Mouse (Mus musculus) cerebral cortex, adult 2 months (tissue): Measurements from ENCODE around the gene Gna15.

ENCODE experiments used
- WGBS: fragments of 180-500 bp; shearing (Covaris S2); methylation state at CpG from one replicate; pipeline ENCODE4 v1.1.7; 2018; 5-methylcytosine and 5-hydroxymethylcytosine counted together

Gene Gna15

DNA sequence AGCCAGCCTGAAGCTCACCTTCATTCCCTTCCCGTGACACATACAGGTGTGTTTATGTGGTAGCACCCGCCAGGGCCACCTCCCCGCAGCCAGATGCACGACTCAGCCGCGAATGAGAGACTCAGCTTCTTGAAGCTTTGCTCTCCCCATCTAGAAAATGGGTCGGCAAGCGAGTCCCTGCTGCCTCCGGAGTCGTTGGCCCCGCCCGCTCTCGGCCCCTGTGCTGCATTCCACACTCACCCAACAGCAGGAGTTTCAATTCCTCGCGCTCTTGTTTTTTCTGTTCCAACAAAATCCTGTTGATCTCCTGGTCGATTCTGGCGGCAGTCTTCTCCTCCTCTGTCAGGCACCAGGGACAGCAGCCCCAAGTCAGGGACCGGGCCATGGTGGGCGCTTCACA, 455 bp downstream of the Gna15 start:
- 47% methylated on average over 19 of the region's 19 CpGs for WGBS

DNA sequence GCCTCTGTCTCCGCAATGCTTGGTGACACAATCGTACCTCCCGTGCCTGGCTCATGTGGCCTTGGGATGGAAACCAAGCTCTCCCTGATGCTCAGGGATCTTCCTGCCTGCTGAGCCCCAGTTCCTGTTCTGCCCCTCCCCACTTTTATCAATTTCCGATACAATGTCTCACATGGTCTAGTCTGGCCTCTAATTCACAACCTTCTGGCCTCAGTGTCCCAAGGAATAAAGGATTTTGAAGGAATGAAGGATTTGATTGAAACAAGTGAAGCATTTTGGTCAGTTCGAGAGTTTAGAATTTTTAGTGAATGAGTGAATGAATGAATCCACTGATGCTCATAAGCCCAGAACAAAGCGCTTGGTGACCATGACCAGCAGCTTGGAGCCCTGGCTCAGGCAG, 883 bp downstream of the Gna15 start:
- WGBS = 76% methylated on average over 6 of the region's 6 CpGs

DNA sequence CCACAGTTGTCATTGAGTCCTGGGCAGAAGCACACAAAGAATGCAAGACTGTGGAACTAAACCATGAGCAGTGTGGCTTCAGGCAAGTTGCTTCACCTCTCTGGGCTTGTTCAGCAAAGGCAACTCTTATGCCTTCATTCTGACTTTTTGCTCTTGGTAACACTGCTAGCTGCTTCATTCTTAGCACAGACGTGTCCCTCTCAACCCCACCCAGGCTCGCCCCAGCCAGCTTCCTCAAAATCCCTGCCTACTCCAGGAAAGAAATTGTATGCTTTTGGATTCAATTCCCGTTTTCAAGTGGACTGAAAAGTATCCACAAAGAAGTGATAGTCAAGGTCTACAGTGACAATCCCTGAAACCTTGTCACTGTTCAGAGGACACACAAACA, 4.1 kb downstream of the Gna15 start:
- WGBS = 61% methylated on average over 3 of the region's 3 CpGs

DNA sequence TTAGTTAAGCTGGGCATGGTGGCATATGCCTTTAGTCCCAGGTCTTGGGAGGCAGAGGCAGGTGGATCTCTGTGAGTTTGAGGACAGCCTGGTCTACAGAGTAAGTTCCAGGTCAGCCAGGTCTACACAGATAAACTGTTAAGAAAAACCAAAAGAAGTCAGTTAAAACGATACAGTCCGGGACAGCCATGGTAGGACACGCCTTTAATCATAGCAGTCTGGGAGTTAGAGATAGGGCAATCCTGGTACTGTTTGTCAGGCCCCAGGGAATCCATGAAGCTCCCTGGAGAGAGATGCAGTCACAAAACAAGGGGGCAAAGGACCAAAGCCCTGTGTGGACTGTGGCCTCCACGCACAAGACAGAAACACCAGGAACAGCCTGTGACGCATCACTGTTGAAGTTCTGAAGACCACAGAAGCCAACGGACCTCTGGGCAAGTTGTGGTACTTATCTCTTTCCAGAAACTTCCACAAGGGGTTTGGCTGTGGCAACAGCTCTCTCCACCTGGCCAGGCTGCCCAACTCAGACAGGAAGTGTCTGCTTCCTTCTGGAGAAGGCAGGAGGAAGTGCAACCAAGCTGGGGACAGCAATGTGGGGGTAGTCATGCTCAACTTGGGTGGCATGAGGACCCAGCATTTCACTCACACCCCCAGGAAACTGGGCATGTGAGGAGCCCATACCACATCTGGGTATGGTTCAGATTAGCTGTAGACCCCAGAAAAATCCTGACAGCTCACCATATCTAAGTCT, 4.6 kb downstream of the Gna15 start:
- WGBS = 78% methylated on average over 6 of the region's 6 CpGs

DNA sequence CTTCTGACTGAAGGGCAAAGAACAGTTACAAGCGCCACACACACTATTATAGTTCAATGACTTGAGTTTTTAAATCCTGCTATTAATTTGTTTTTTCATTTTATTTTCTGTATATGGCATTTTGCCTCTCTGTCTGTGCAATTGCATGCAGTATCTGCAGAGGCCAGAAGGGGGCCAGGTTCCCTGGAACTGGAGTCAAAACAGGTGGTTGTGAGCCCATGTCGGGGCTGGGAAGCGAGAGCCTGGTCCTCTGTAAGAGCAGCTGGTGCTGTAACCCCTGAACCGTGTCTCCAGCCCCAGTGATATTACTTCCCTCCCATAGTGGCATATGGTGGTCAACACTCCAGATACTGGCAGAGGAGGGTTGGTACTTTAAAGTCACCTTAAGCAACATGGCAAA, 5.5 kb downstream of the Gna15 start:
- WGBS = 20% methylated on average over 4 of the region's 4 CpGs

DNA sequence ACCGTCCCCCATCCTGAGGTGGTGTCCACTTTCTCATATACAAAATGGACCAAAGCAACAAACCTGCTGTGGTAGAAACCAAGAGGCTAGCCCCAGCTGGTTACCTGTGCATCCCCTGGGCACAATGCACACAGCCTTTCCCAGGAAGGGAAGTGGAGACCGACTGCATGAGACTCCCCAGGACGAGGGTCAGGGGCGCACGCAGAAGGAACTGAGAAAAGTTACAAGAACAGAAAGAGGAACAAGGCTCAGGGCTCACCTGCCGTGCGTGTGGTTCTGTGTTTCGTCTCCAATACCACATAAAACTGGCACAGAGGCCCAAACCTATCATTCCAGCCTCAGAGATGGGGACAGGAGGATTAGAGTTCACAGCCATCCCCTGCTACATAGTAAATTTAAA, 6.8 kb downstream of the Gna15 start:
- WGBS = 87% methylated on average over 8 of the region's 8 CpGs

DNA sequence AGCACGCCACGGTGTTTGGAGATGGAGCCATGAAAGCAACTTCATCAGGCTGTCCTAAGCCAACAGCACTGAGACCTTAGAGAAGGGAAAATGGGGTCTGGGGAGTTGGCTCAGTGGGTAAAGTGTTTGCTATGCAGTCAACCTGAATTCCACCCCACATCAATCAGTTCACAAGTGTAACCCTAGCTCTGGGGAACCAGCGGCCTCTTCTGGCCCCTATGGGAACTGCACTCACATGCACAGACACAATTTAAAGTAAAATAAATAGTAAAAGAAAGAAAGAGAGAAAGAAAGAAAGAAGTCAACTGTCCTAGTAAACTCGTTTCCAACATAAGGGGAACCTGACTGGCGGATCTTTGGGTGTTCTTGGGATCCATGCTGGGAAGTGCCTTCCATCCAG, 10.2 kb downstream of the Gna15 start:
- WGBS = 88% methylated on average over 5 of the region's 5 CpGs

DNA sequence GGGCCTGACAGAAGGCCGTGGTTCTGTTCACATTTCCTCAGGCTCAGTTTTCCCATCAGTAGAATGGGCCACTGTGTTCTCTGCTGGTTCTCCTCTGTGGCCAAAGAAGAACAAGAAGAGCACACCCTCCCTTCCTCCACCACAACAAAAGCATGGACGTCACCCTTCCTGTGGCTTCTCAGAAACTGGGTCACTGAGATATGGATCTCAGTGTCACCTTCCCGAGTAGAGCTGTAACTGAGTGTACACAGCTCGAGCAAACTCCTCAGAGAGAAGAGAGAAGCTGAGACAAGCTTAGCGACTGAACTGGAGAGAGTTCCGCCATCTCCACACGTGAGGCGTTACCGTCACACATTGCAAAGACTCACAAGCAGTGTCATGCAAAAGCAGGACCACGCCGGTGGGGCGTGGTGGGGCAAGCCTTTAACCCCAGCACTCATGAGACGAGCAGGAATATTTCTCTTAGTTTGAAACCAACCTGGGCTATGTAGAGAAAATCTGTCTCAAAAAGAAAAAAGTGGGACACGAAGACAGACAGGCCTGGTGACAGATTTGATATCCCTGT, 13.7 kb downstream of the Gna15 start:
- 79% methylated on average over 14 of the region's 14 CpGs for WGBS

DNA sequence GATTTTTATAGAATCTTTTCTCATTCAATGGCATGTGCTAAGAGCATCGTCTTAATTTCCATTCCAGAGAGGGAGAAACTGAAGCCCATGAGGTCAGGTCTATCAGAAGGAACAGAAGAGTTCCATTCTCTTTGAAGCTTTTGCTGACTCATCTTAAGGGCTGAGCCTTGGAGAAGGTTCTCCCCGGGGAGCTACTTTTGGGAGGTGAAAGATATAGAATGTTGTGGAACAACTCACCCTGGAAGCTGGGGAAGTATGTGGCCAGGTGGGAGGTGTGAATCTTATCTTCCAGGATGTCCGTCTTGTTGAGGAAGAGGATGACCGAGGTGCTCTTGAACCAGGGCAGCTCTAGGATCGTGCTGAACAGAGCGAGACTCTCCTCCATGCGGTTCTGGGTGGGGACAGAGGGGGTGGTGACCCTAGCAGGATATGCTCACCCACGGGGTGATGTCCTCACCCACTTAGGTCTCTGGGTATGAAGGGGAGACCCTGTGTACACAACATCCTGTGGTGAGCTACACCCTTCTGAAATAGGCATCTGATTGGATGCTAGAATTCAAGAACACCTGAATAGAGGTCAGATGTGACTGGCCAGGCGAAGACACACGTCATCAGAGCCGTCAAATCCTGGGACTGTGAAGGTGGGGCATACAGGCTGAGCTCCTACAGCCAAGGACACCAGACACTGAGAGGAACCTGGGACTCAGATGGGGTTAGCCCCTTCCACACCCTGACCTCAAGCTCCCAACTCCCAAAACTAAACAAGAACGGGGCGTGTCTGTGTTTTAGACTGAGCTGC, 16.1 kb downstream of the Gna15 start:
- WGBS = 68% methylated on average over 13 of the region's 13 CpGs

DNA sequence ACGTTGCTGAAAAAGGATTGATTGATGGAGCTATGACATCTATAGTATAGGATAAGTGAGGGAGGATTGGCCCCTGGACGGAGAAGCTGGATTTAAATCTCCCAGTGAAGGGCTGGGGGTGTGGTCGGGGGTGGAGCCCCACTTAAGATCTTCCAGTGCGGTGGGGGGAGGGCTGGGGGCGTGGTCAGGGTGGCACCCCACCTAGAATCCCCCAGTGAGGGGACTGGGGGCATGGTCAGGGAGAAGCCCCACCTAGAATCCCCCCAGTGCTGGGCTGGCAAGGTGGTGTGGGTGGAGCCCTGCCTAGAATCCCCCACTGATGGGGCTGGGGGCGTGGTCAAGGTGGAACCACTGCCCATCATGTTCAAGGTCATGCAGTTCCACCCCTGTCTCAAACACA, 16.9 kb downstream of the Gna15 start:
- WGBS = 38% methylated on average over 6 of the region's 6 CpGs

DNA sequence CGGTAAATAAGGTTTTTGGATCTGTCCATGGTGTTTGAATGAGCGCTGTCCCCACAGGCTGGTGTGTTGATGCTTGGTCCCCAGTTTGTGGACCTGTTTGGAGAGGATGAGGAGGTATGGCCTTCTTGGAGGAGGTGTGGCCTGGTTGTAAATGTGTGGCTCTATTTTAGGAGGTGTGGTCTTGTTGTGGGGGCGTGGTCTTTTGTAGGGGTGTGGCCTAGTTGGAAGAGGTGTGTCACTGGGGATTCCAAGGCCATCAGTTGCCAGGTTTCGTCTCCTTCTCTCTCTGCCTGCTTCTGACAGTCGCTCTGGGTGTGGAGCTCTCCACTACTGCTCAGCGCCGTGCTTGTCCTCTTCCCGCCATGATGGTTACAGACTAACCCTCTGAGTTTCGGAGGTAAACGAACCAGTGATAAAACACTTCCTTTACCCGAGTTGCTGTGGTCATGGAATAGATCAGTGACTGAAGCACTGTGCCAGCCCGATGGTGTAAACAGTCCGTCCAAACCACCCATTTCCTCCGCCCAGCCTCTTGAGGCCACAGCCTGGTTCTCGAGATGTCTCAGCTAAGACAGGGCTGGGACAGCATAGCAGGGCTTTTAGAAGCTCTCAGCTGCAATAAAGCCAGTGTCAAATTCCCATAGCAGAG, 18.9 kb downstream of the Gna15 start:
- WGBS = 83% methylated on average over 15 of the region's 15 CpGs

DNA sequence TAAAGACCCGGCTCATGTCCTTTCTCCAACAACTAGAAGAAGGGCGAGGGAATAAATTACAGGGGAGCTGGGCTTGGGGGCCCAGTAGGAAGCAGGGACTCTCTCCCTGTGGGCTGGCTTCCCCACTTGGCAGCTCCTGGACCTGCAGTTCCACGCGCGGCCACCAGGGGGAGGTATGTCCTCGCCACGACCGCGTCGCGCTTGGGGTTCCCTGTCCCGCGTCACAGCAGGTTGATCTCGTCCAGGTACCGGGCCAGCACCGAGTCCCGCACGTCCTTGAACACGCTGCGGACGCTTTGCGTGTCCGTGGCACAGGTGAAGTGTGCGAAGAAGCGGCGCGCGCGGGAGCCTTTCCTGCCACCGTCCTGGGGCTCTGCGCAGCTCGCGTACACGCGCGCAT, 21.4 kb downstream of the Gna15 start:
- 7% methylated on average over 36 of the region's 36 CpGs for WGBS

DNA sequence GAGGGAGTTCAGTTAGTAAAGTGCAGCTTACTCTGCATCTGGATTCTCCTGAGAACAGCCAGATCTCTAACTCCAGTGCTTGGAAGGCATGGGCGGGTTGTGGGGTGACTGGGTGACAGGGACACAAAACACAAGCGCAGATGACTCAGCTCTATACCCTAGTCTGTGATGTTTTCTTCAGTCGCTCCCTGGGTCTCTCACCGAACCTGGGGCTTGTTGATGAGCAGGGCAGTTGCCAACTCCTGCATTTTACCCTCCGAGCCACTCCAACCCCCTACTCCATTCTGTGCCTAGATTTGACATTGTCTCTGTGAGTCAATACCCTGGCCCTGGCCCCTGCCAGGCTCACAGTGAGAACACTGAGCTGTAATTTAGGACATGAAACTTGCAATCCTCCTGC, 22.2 kb downstream of the Gna15 start:
- 91% methylated on average over 5 of the region's 5 CpGs for WGBS

DNA sequence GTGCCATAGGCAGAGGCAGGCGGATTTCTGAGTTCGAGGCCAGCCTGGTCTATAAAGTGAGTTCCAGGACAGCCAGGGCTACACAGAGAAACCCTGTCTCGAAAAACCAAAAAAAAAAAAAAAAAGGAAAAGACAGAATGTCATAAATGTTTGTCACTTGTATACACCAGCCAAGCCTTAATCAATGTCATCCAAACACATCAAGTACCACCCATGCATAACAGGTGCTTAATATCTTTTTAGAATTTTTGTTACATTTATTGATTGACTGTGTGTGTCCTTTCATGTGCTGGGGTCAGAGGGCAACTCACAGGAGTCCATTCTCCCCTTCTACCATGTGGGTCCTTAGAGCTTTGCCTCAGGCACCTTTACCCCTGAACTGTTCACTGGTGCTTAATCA, 24.0 kb downstream of the Gna15 start, which contains the start of gene S1pr4:
Gene S1pr4 (minus strand): TSS at position 101 of the 400 bp plus-strand sequence.
- 84% methylated on average over 3 of the region's 3 CpGs for WGBS

DNA sequence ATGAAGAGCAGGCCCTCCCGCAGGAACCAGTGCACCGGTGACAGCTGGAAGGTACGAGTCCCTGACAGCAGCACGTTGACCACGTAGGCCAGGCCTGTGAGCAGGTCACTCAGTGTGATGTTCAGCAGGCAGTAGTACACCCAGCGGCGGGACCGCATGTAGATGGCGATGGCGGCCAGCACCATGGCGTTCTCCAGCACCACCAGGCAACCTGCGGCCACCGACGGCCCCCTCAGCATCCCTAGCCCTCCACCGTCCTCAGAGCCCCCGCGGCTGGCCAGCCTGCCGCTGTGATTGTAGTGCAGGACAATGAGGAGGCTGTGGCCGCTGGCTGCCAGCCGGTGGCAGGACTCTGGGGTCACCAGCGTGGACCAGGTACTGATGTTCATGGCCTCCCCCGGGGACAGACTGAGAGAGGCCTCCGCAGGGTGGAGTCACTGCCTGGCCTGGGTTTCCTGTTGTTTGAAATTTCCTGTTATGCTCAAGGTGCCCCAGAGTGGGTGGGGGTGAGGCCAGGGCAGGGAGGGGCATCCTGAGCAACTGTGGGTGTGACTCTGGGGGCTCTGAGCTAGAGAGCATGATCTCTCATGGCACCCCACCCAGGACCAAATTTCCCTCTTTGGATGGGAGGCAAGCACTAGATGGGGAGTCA, 24.6 kb downstream of the Gna15 start:
- 78% methylated on average over 23 of the region's 23 CpGs for WGBS

DNA sequence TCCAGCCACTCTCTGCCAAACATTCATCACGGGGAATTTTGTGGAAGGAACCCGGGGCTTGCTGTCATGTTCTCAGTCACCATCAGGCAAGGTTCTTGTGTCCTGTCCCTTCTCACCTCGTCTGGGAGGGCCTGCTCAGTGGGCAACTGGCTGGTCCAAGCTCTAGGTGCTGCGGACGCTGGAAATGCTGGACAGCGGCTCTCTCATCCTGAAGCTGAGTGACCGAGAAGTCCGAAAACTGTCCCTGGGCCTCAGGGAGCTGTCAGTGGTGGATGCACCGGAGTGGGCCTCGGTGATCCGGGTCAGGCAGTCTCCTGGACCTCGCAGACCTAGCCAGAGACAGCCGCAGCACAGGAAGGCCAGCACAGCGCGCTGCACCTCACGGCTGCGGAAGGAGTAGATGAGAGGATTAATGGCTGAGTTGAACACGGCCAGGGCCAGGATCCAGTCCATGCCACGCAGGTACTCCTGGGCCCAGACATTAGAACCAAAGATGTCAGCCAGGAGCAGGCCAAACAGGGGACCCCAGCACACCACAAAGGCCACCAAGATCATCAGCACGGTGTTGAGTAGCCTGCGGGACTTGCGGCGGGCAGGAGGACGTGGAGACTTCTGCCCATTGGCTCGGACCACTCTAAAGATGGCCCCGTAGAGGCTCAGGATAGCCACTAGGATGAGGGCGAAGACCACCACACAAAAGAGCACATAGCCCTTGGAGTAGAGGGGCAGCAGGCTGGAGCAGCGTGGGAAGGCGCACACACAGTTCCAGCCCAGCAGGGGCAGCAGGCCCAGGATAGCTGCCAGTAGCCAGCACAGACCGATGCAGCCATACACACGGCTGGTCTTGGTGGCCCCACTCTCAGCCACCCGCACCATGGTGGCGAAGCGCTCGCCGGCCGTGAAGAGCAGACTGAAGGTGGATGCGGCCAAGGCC, 25.4 kb downstream of the Gna15 start:
- 87% methylated on average over 38 of the region's 38 CpGs for WGBS

DNA sequence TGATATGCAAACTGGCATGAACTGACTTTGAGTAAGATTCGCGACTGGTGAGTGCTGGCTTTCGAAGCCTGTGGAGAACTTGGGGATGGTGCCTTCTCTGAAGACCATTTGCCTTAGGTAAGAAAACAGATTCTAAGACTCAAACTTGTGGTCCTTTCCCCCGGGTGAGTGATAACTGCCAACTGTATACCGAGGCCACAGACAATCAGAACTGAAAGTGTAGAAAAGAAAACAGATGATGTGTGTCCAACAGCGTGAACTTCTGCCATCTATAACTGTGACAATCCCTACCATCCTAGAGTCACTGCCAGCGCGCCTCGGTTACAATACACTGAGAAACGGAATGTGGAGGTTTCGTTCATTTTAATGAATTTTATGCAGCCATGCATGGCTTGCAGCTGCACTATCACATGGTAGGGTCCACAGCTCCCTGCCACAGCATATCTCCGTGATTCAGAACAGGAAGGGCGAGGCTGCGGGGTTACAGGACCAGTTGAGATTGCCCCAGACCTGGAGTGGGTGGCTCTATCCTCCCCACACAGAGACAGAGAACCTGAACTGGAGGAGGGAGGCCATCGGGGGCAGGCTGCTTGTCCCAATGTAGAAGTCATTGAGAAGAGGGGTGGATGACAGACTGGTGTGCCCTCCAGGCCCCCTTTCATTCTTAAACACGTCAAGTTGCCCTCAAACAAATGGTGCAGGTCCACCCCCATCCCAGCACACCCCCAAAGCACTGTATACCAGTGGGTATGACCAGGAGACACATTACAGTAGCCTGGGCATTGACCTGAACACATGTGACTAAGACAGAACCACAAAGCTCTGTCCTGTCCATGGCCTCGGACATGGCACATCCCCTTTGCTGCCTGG, 26.4 kb downstream of the Gna15 start:
- 76% methylated on average over 17 of the region's 17 CpGs for WGBS

DNA sequence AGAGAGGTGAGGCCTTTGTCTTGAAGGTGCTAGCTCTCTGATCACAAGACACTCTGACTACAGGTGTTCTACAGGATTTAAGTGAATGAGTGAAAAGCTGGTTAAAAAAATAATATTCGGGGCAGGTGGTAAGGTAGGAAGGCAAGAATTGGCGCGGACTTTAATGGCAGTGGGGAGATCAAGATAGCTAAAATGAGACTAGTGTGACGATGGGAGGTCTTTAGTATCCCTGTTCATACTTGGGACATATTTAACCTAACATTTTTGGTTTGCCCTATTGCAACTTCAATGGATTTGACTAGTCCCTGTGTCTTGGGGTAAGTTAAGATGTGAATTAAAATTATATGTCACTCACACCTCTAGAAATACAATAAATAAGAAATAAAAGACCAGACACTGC, 27.1 kb downstream of the Gna15 start:
- 16% methylated on average over 4 of the region's 4 CpGs for WGBS

DNA sequence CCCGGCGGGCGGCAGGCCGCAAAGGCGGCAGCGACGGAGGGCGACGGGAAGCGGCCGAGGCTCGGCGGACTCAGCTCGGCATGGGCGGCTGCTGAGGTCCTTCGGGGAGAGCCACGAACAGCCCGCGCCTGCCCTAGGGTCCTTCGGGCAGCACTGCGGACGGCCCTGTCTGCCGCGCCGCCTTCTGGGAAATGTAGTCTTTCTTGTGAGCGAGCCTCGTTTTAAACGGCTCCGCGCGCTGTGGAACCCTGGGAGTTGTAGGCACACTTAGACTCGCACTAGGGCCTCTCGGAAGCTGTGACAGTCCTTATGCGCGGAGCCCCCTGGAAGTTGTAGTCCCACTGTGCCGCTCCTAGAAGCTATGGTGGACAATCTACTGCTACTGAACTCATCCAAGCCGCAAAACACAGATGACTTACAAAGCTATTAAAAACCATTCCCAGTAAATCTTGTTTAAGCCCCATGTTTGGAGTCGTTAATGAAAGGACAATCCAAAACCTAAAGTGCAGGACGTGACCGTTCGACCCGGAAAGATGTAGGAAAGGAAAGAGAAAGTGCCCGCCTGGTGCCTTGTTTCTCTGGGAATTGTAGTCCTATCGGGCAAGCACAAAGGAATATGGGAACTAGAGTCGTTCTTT, 27.6 kb downstream of the Gna15 start, which contains the start of gene Ncln:
Gene Ncln (minus strand): TSS at position 129 of the 638 bp plus-strand sequence.
- under 1% methylated on average over 43 of the region's 45 CpGs for WGBS
